Comparison of ENCODE assay signal across 8 mouse cellular contexts in the genomic region with DNA sequence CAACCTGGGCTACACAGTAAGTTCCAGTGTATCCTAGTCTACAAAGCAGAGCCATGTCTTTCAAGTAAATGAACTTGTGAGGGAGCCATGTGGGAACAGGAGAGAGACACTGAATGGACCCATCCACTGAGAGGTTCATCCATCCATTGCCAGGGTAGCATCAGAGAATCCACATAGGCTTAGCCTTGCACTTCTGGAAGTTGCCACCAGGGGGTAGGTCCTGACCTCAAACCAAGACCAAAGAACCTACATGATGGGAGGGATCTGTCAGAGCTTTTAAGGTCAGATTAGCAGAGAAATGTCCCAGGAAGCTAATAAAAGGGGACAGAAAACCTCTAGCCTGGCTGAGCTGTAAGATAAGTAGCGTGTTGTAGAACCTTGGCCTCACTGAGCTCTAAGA. TPM values are rescaled to one million over a fixed set of nuclear protein-coding genes. Genes with fewer than 3 reads are reported as not detected.
DNase-seq lines count a peak whose midpoint lies in the region; ATAC-seq and TF ChIP-seq lines count a peak whose summit lies in the region.

No protein-coding gene starts in this region.

- TF ChIP-seq CTCF in CH12.LX (conservative IDR thresholded peaks at IDR 0.05 in 1 of 2, IDR thresholded peaks at IDR 0.05 in 1 of 2; ENCODE audit: low read depth in 2 of 2, low read length in 2 of 2), result peak; percentile 90 to 94
- TF ChIP-seq CTCF in brain, embryonic 14.5 days (IDR thresholded peaks at IDR 0.05; ENCODE audit: borderline replicate concordance, extremely low read depth, insufficient read depth, insufficient read length), result peak; percentile 77; the same call in 1 of the 2 replicates
- TF ChIP-seq CTCF in lung, postnatal 0 days (IDR thresholded peaks at IDR 0.05), result peak; percentile 85
- TF ChIP-seq CTCF in spleen, adult 2 months (IDR thresholded peaks at IDR 0.05; ENCODE audit: extremely low read depth, insufficient read depth, insufficient read length, insufficient replicate concordance), result peak; percentile 73; the same call in 1 of the 2 replicates

- H3K79me2 ChIP-seq in CH12.LX (replicated peaks; ENCODE audit: control insufficient read depth, extremely low read depth, insufficient read depth, poor library complexity, severe bottlenecking), result no peaks in the 10 kb centered on the region

- 67% methylated on average over 1 of the region's 1 CpGs for WGBS in hindbrain, embryonic 14.5 days
- WGBS in hindbrain, embryonic 13.5 days, result 80% methylated on average over 1 of the region's 1 CpGs
- 50% methylated on average over 1 of the region's 1 CpGs for WGBS in lung, postnatal 0 days
- WGBS in spleen, adult 2 months, result 54% methylated on average over 1 of the region's 1 CpGs

- H3K4me3 ChIP-seq in hindbrain, embryonic 14.5 days (replicated peaks; ENCODE audit: low read length), result no peak overlapping the region
- H3K4me3 ChIP-seq in hindbrain, embryonic 13.5 days, result no peak overlapping the region
- no peak overlapping the region for H3K4me3 ChIP-seq in CH12.LX (replicated peaks in 1 of 3; ENCODE audit: low read depth in 2 of 3, low read length in 2 of 3, poor library complexity in 1 of 3)
- no peak overlapping the region for H3K4me3 ChIP-seq in lung, postnatal 0 days (ENCODE audit: low read depth, low read length)
- no peak overlapping the region for H3K4me3 ChIP-seq in spleen, adult 2 months (ENCODE audit: extremely low read depth, insufficient read depth, insufficient read length)

- in situ Hi-C loops in CH12.LX (cut with MboI; ENCODE audit: low pct_ligation_motif_present, low pct_unique_long_range_greater_than_20kb, low sequenced_read_pairs), result loop anchor here (5.0 kb wide), 2 partner anchors 65 to 130 kb away; a partner anchor contains a TSS

- peaks cover 55% of the 10 kb centered on the region for H3K36me3 ChIP-seq in hindbrain, embryonic 14.5 days (replicated peaks; ENCODE audit: control insufficient read depth, insufficient read depth)
- peaks cover 63% of the 10 kb centered on the region for H3K36me3 ChIP-seq in hindbrain, embryonic 13.5 days
- peaks cover 0 to 23% of the 10 kb centered on the region in 2 experiments for H3K36me3 ChIP-seq in CH12.LX (replicated peaks in 1 of 2; ENCODE audit: control insufficient read depth in 1 of 2, insufficient read depth in 1 of 2, low read length in 1 of 2)
- H3K36me3 ChIP-seq in lung, postnatal 0 days (ENCODE audit: insufficient read depth, low read length), result no peaks in the 10 kb centered on the region
- H3K36me3 ChIP-seq in spleen, adult 2 months (ENCODE audit: control insufficient read depth, insufficient read depth, low read length), result no peaks in the 10 kb centered on the region

- H3K9ac ChIP-seq in hindbrain, embryonic 14.5 days, result no peak overlapping the region
- no peak overlapping the region for H3K9ac ChIP-seq in hindbrain, embryonic 13.5 days
- no peak overlapping the region for H3K9ac ChIP-seq in CH12.LX (ENCODE audit: insufficient read depth, low read depth)
- no peak overlapping the region for H3K9ac ChIP-seq in lung, postnatal 0 days (replicated peaks; ENCODE audit: low read depth)

- no peak for TF ChIP-seq POLR2A in CH12.LX (IDR thresholded peaks at IDR 0.05; ENCODE audit: low read depth, low read length)
- no peak for TF ChIP-seq POLR2A in brain, embryonic 14.5 days (IDR thresholded peaks at IDR 0.05; ENCODE audit: borderline replicate concordance, extremely low read depth, insufficient read depth, insufficient read length, poor library complexity, severe bottlenecking)
- TF ChIP-seq POLR2A in spleen, adult 2 months (IDR thresholded peaks at IDR 0.05; ENCODE audit: low read depth, low read length), result no peak

- dilution Hi-C loops in CH12.LX (cut with MboI; ENCODE audit: extremely low pct_ligation_motif_present, extremely low pct_unique_long_range_greater_than_20kb, low sequenced_read_pairs), result no loop called here

- ATAC-seq in hindbrain, embryonic 14.5 days (ENCODE audit: low FRiP score), result no peak
- no peak for ATAC-seq in hindbrain, embryonic 13.5 days (ENCODE audit: low FRiP score)
- ATAC-seq in erythroblast, adult 5-6 weeks (replicated peaks; ENCODE audit: low FRiP score, poor library complexity, severe bottlenecking), result peak; percentile 83
- peak; percentile 77 for ATAC-seq in inflammation-experienced regulatory T-cells, adult 6 months
- ATAC-seq in lung, postnatal 0 days, result no peak; the same call in 1 of the 2 replicates

- H3K4me1 ChIP-seq in hindbrain, embryonic 14.5 days (replicated peaks; ENCODE audit: control insufficient read depth, insufficient read depth, low read length), result no peaks in the 10 kb centered on the region
- 0 out of 2 replicates have a peak, but pooled peaks cover under 1% of the 10 kb centered on the region for H3K4me1 ChIP-seq in hindbrain, embryonic 13.5 days (replicated peaks)
- peaks cover 9 to 17% of the 10 kb centered on the region in 2 experiments for H3K4me1 ChIP-seq in CH12.LX (ENCODE audit: control insufficient read depth in 1 of 2, insufficient read depth in 2 of 2)
- H3K4me1 ChIP-seq in lung, postnatal 0 days (ENCODE audit: insufficient read depth, low read depth, low read length), result no peaks in the 10 kb centered on the region
- H3K4me1 ChIP-seq in spleen, adult 2 months (ENCODE audit: control insufficient read depth, insufficient read depth, insufficient read length), result no peaks in the 10 kb centered on the region

- peak; percentile 90 for TF ChIP-seq RAD21 in CH12.LX (IDR thresholded peaks at IDR 0.05; ENCODE audit: low read depth, low read length)

- no peak overlapping the region for H3K27ac ChIP-seq in hindbrain, embryonic 14.5 days
- H3K27ac ChIP-seq in hindbrain, embryonic 13.5 days, result no peak overlapping the region
- no peak overlapping the region for H3K27ac ChIP-seq in CH12.LX (ENCODE audit: insufficient read depth, low read depth)
- no peak overlapping the region for H3K27ac ChIP-seq in lung, postnatal 0 days (ENCODE audit: low read length)
- no peak overlapping the region for H3K27ac ChIP-seq in spleen, adult 2 months (ENCODE audit: insufficient read depth, low read length)

- H3K27me3 ChIP-seq in hindbrain, embryonic 14.5 days (ENCODE audit: control insufficient read depth, insufficient read depth, low read length), result no peaks in the 10 kb centered on the region
- H3K27me3 ChIP-seq in hindbrain, embryonic 13.5 days, result no peaks in the 10 kb centered on the region
- no peaks in the 10 kb centered on the region for H3K27me3 ChIP-seq in CH12.LX (replicated peaks)
- no peaks in the 10 kb centered on the region for H3K27me3 ChIP-seq in lung, postnatal 0 days (replicated peaks; ENCODE audit: insufficient read depth, low read length)
- no peaks in the 10 kb centered on the region for H3K27me3 ChIP-seq in spleen, adult 2 months (ENCODE audit: control insufficient read depth, insufficient read depth, low read length)

- TF ChIP-seq EP300 in CH12.LX (IDR thresholded peaks at IDR 0.05; ENCODE audit: low read length), result no peak
- no peak for TF ChIP-seq EP300 in lung, postnatal 0 days (IDR thresholded peaks at IDR 0.05)

- no peaks in the 10 kb centered on the region for H3K9me3 ChIP-seq in hindbrain, embryonic 14.5 days (ENCODE audit: control insufficient read depth, low read length)
- no peaks in the 10 kb centered on the region for H3K9me3 ChIP-seq in hindbrain, embryonic 13.5 days
- no peaks in the 10 kb centered on the region for H3K9me3 ChIP-seq in CH12.LX (replicated peaks; ENCODE audit: low read length)
- H3K9me3 ChIP-seq in lung, postnatal 0 days (ENCODE audit: low read length), result no peaks in the 10 kb centered on the region

- H3K4me2 ChIP-seq in hindbrain, embryonic 14.5 days (replicated peaks), result no peak overlapping the region
- H3K4me2 ChIP-seq in hindbrain, embryonic 13.5 days, result no peak overlapping the region
- H3K4me2 ChIP-seq in CH12.LX (ENCODE audit: insufficient read depth, low read depth, poor library complexity, severe bottlenecking), result no peak overlapping the region
- no peak overlapping the region for H3K4me2 ChIP-seq in lung, postnatal 0 days (replicated peaks; ENCODE audit: low read depth, low read length)

- DNase-seq in hindbrain, embryonic 14.5 days (ENCODE audit: low spot score), result peak; percentile 56
- peak; percentile 87 for DNase-seq in CH12.LX (ENCODE audit: extremely low read depth)
- peak; percentile 67 for DNase-seq in brain, embryonic 14.5 days (ENCODE audit: low read depth)
- peak; percentile 50 for DNase-seq in lung, postnatal 0 days (ENCODE audit: low spot score)
- peak; percentile 45 to 70 for DNase-seq in spleen, adult 2 months (ENCODE audit: low read depth in 1 of 2, low spot score in 2 of 2)

TF ChIP-seq in CH12.LX, 34 proteins besides CTCF, POLR2A, EP300 and RAD21 (continues in another document):
- TF ChIP-seq UBTF (IDR thresholded peaks at IDR 0.05; ENCODE audit: low read depth, low read length) (no peak), TCF12 (IDR thresholded peaks at IDR 0.05; ENCODE audit: low read depth, low read length) (no peak), MXI1 (IDR thresholded peaks at IDR 0.05; ENCODE audit: low read depth, low read length) (no peak), KAT2A (IDR thresholded peaks at IDR 0.05; ENCODE audit: insufficient replicate concordance, low read length) (no peak), USF2 (conservative IDR thresholded peaks at IDR 0.05; ENCODE audit: low read depth, low read length) (no peak), NRF1 (IDR thresholded peaks at IDR 0.05; ENCODE audit: low read depth, low read length) (no peak), ZKSCAN1 (IDR thresholded peaks at IDR 0.05; ENCODE audit: borderline replicate concordance, low read depth, low read length) (no peak), SIN3A (IDR thresholded peaks at IDR 0.05; ENCODE audit: low read length) (no peak), ZC3H11A (IDR thresholded peaks at IDR 0.05; ENCODE audit: low read depth, low read length) (peak; percentile 40), JUN (IDR thresholded peaks at IDR 0.05; ENCODE audit: insufficient read depth, low read depth, low read length) (no peak), MYC (IDR thresholded peaks at IDR 0.05; ENCODE audit: low read depth, low read length) (no peak), SMC3 (IDR thresholded peaks at IDR 0.05; ENCODE audit: low read depth, low read length) (peak; percentile 92), USF1 (IDR thresholded peaks at IDR 0.05; ENCODE audit: low read depth, low read length) (no peak)

RNA-seq across cellular contexts. Expression of a gene that starts 22.6 kb away (rescaled TPM):
- 19.9 and 21.1 TPM in 2 replicates for polyA plus RNA-seq in hindbrain, embryonic 14.5 days (2014; fragmentation: Nextera tagmentation; extraction: Ambion mirVana)
- polyA plus RNA-seq in hindbrain, embryonic 13.5 days (2015; fragmentation: Nextera tagmentation; extraction: Ambion mirVana), result 52.3 and 57.0 TPM in 2 replicates
- 7.1 and 7.2 TPM in 2 replicates for total RNA-seq in CH12.LX (2012; rRNA removed)
- 2.6 and 3.2 TPM in 2 replicates for total RNA-seq in CH12.LX (2014; rRNA removed)
- polyA plus RNA-seq in CH12.LX (2012; ENCODE audit: insufficient read length, low read depth), result 8.9 and 9.8 TPM in 2 replicates
- polyA plus RNA-seq in brain, embryonic 14.5 days (2012; rRNA removed), result 55.7 and 93.3 TPM in 2 replicates
- total RNA-seq in erythroblast, adult 5-6 weeks (2015; ENCODE audit: low replicate concordance), result not detected in 2 replicates
- not detected in 2 replicates for total RNA-seq in erythroblast, adult 5-6 weeks (2017; ENCODE audit: low replicate concordance)
- under 1 TPM in 2 of 3 experiments, not detected in 1; 0.84 to 0.95 TPM for polyA plus RNA-seq in inflammation-experienced regulatory T-cells, adult 6 months (2017; shearing (Covaris generic))
- polyA plus RNA-seq in lung, postnatal 0 days (2015; fragmentation: Nextera tagmentation; extraction: Ambion mirVana), result 0.25 and 0.39 TPM in 2 replicates
- polyA plus RNA-seq in spleen, adult 2 months (2012; rRNA removed), result 0.06 and 0.08 TPM in 2 replicates

Comparison
In these comparisons a context has a peak if more than half of its experiments do, and no peak if none do; other contexts are left out.
1. ATAC-seq: peak in erythroblast, adult 5-6 weeks (single experiment) and inflammation-experienced regulatory T-cells, adult 6 months (single experiment); none in hindbrain, embryonic 14.5 days (single experiment), hindbrain, embryonic 13.5 days (single experiment) and lung, postnatal 0 days (single experiment).
2. Peak in every context shown above with its lines, with median percentiles within 50 percentile points of each other: DNase-seq and CTCF ChIP-seq.